Mouse (Mus musculus): Measurements from ENCODE around the gene Id3.

DNA sequence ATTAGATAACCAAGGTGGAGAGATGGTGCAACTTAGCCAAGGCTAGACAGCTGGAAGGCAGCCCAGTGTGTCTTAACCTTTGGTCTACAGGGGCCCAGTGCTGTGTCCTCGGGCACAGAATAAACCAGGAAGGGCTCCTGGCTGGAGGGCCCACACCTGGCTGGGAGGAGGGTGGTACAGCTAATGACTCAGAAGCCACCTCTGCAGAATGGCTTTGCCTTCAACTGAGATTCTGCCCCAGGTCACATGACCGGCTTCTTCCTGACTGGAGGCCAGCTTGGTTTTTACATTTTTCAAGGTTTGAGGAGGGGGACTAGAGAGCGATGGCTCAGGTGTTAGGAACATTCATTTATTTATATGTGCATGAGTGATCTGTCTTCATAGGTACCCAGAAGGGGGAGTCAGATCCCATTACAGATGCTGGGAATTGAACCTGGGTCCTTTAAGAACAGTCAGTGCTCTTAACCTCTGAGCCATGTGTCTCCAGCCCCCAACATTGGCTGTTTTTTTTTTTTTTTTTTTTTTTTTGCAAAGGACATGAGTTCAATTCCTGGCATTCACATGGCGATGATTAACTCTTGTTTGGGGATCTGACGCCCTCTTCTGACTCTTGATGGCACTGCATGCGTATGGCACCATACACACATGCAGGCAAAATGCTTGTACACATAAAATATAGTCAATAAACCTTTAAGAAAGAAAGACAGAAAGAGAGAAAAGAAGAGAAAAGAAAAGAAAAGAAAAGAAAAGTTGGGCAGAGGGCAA, 45.9 kb downstream of the Id3 start:
- peak; percentile 40 for TF ChIP-seq CTCF (IDR thresholded peaks at IDR 0.05; ENCODE audit: insufficient read depth, low read length)
- TF ChIP-seq POLR2A (IDR thresholded peaks at IDR 0.05; ENCODE audit: borderline replicate concordance, extremely low read depth, low read depth, low read length), result no peak

All from lung, adult 2 months (tissue).